Mouse (Mus musculus) midbrain, embryonic 13.5 days (tissue): Measurements from ENCODE around the gene Lhx6. TPM values are rescaled to one million over a fixed set of nuclear protein-coding genes. Genes with fewer than 3 reads are reported as not detected.
"Not testable (repeated sequence)": the region's sequence is repeated elsewhere in the genome, so short reads cannot be mapped to it uniquely, and the experiment has no call there.

Experiments
- ATAC-seq: fragments of 200-750 bp; cut with Nextera tagmentation; 2 replicates; pipeline ENCODE4 v1.8.0; 2017; ENCODE audit warnings: mild to moderate bottlenecking, moderate TSS enrichment, moderate library complexity
- H3K27ac ChIP-seq: fragments of 300-500 bp; sonication (generic); 2 replicates; pipeline ENCODE4 v1.5.1; 2015; ENCODE audit warnings: inconsistent platforms, mild to moderate bottlenecking, moderate library complexity
- H3K27me3 ChIP-seq: fragments of 300-500 bp; sonication (generic); 2 replicates; pipeline ENCODE4 v1.6.1; 2015; ENCODE audit warnings: mild to moderate bottlenecking, inconsistent platforms
- H3K36me3 ChIP-seq: fragments of 300-500 bp; sonication (generic); 2 replicates; pipeline ENCODE4 v1.6.1; 2015; ENCODE audit warnings: mild to moderate bottlenecking, inconsistent platforms
- H3K4me1 ChIP-seq: fragments of 300-500 bp; sonication (generic); replicated peaks from 2 replicates; pipeline ENCODE4 v1.6.1; 2015; ENCODE audit warnings: inconsistent platforms
- H3K4me2 ChIP-seq: fragments of 300-500 bp; sonication (generic); replicated peaks from 2 replicates; pipeline ENCODE4 v1.6.1; 2015; ENCODE audit warnings: moderate library complexity, mild to moderate bottlenecking, inconsistent platforms
- H3K4me3 ChIP-seq: fragments of 300-500 bp; sonication (generic); replicated peaks from 2 replicates; pipeline ENCODE4 v1.5.1; 2015; ENCODE audit warnings: mild to moderate bottlenecking, inconsistent platforms
- H3K9ac ChIP-seq: fragments of 300-500 bp; sonication (generic); replicated peaks from 2 replicates; pipeline ENCODE4 v1.6.1; 2015; ENCODE audit warnings: mild to moderate bottlenecking, inconsistent platforms
- H3K9me3 ChIP-seq: fragments of 300-500 bp; sonication (generic); 2 replicates; pipeline ENCODE4 v1.6.1; 2016; ENCODE audit warnings: mild to moderate bottlenecking, inconsistent platforms
- WGBS: fragments of 180-500 bp; shearing (Covaris S2); methylation state at CpG from one replicate; pipeline ENCODE4 v1.1.7; 2015; 5-methylcytosine and 5-hydroxymethylcytosine counted together
- polyA plus RNA-seq: library from polyadenylated mRNA; unstranded; fragments of >200 nt; fragmentation: Nextera tagmentation; extraction: Ambion mirVana; gene quantifications from 2 replicates; pipeline ENCODE4 v1.2.1, GENCODE M21; 2015

The Lhx6 gene
- 3.0 and 3.6 TPM in 2 replicates for polyA plus RNA-seq

DNA sequence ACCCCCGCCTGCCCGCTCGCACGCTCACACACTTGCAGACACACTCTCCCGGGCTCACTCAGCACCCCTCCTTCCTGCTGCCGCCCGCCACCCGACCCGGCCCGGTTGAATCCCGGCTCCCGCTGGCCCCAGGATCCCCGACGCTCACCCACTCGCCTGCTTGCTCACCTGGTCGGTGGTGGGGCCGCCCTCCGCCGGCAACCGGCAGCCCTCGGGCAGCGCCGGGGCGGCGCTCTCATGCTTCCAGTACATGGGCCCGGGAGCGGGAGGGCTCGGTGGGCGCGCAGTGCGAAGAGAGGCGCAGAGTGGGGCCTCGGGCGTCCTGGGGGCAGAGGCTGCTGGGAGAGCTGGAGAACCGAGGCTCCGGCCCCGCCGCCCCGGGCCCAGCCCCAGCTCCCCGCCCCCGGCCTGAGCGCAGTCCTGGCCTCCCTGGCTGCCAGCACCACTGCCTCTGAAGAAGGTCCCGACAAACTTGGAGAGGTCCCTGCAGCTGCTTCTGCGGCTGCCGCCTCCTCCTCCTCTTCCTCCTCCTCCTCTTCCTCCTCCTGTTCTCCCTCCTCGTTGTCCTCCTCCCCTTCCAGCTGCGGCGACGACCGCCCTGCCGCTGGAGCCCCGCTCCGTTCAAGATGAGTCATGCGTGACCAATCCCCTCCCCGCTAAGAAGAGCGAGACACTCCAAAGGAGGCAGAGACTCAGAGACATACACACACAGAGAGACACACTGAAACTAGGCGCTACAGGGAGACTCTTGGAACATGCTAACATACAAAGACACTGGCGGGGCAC is at the start of gene Lhx6:
Gene Lhx6, minus strand, starts transcription at position 453 of the 786 bp plus-strand sequence.
- under 1% methylated on average over 54 of the region's 58 CpGs for WGBS
- H3K4me1 ChIP-seq: peaks cover 34% of the 10 kb centered on the region
- H3K9ac ChIP-seq: peak within 1 kb of the TSS; percentile 28; the same call in 1 of the 2 replicates
- H3K4me3 ChIP-seq: peak within 1 kb of the TSS; percentile 40
- H3K27ac ChIP-seq: no peak within 1 kb of the TSS
- H3K36me3 ChIP-seq: no peaks in the 10 kb centered on the region
- ATAC-seq: peak; percentile 55; the same call in 1 of the 2 replicates
- H3K27me3 ChIP-seq: peaks cover 99% of the 10 kb centered on the region
- H3K9me3 ChIP-seq: no peaks in the 10 kb centered on the region
- H3K4me2 ChIP-seq: peak within 1 kb of the TSS; percentile 68

DNA sequence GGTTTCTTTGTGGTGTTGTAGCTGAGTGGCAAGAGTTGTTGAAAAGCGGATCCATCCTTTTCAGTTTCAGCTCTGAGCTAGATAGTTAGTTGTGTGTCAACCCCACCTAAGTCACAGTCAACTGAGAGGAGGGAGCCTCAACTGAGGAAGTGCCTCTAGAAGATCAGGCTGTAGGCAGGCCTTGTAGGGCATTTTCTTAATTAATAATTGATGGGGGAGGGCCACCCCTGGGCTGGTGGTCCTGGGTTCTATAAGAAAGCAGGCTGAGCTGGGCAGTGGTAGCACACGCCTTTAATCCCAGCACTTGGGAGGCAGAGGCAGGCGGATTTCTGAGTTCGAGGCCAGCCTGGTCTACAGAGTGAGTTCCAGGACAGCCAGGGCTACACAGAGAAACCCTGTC is 47.2 kb upstream of the Lhx6 start:
- not testable (repeated sequence) for ATAC-seq, H3K27me3 ChIP-seq
- 94% methylated on average over 4 of the region's 4 CpGs for WGBS

GRCm38 (mm10) chr2:36148876-36149365 is 43.7 kb upstream of the Lhx6 start:
- Histone ChIP-seq H3K27me3 (no peaks in the 10 kb centered on the region), H3K4me3 (no peak overlapping the region), H3K4me2 (no peak overlapping the region), H3K36me3 (peaks cover 35% of the 10 kb centered on the region), H3K4me1 (no peaks in the 10 kb centered on the region), H3K9ac (no peak overlapping the region), H3K9me3 (no peaks in the 10 kb centered on the region), H3K27ac (no peak overlapping the region)
- ATAC-seq: no peak
- 92% methylated on average over 7 of the region's 7 CpGs for WGBS

More for the DNA sequence above, 47.2 kb upstream of the Lhx6 start:
- not testable (repeated sequence) for H3K4me3 ChIP-seq, H3K9ac ChIP-seq, H3K4me2 ChIP-seq, H3K4me1 ChIP-seq, H3K9me3 ChIP-seq, H3K27ac ChIP-seq
- H3K36me3 ChIP-seq: peaks cover 54% of the 10 kb centered on the region

GRCm38 (mm10) chr2:36139096-36139495 is 33.9 kb upstream of the Lhx6 start:
- ATAC-seq: no peak
- 88% methylated on average over 2 of the region's 2 CpGs for WGBS
- no peak overlapping the region for H3K27ac ChIP-seq
- H3K27me3 ChIP-seq: no peaks in the 10 kb centered on the region
- no peak overlapping the region for H3K9ac ChIP-seq
- no peaks in the 10 kb centered on the region for H3K9me3 ChIP-seq
- no peak overlapping the region for H3K4me3 ChIP-seq
- peaks cover 20% of the 10 kb centered on the region for H3K36me3 ChIP-seq
- peaks cover 23% of the 10 kb centered on the region for H3K4me1 ChIP-seq
- H3K4me2 ChIP-seq: no peak overlapping the region

DNA sequence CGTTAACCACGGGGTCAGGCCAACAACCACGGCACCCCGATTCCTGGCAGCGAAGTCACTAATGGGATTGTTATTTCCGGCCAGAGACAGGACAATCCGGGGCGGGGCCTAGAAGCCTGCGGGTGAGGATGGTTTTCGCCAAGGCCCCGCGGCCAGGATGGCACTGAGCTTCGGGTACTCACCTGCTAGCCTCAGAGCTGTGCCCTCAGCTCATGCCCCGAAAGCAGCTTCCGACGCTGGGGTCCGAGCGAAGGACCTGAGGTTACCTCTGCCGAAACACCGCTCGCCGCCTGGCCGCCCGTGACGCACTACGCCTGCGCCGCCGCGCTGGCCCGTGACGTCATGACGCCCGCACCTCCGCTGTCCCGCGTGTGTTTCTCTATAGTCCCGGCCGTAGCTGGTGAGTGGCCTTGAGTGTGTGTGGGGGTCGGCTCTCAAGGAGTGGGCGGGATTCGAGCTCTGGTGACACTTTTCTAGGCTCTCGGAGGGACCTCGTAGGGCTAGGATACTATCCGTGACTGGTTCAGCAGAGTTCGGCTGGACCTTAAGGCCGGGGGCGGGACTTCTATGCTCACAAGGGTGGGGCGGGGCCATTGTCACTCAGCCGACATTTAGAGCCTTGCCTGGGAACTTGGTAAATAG is 31.2 kb upstream of the Lhx6 start, which contains the start of the genes Mrrf and Rbm18:
Gene Mrrf, plus strand, starts transcription at position 90 of the 642 bp plus-strand sequence.
Gene Rbm18, minus strand, starts transcription at position 474 of the 642 bp plus-strand sequence.
- WGBS: under 1% methylated on average over 50 of the region's 50 CpGs

GRCm38 (mm10) chr2:36135887-36136286 is 30.7 kb upstream of the Lhx6 start:
- Histone ChIP-seq H3K9ac (peak overlapping the region; percentile 83), H3K27ac (peak overlapping the region; percentile 80), H3K27me3 (no peaks in the 10 kb centered on the region), H3K36me3 (peaks cover 28% of the 10 kb centered on the region), H3K9me3 (no peaks in the 10 kb centered on the region), H3K4me2 (peak overlapping the region; percentile 70), H3K4me1 (peaks cover 23% of the 10 kb centered on the region), H3K4me3 (peak overlapping the region; percentile 73)
- ATAC-seq: no peak
- WGBS: 1% methylated on average over 4 of the region's 4 CpGs

More for the DNA sequence above, 31.2 kb upstream of the Lhx6 start, which contains the start of the genes Mrrf and Rbm18:
- peaks cover 26% of the 10 kb centered on the region for H3K36me3 ChIP-seq
- peak within 1 kb of the TSS; percentile 70 for H3K4me2 ChIP-seq
- H3K4me1 ChIP-seq: peaks cover 23% of the 10 kb centered on the region
- peak; percentile 97 for ATAC-seq
- peak within 1 kb of the TSS; percentile 73 for H3K4me3 ChIP-seq
- peak within 1 kb of the TSS; percentile 83 for H3K9ac ChIP-seq
- no peaks in the 10 kb centered on the region for H3K27me3 ChIP-seq
- no peaks in the 10 kb centered on the region for H3K9me3 ChIP-seq
- H3K27ac ChIP-seq: peak within 1 kb of the TSS; percentile 80

DNA sequence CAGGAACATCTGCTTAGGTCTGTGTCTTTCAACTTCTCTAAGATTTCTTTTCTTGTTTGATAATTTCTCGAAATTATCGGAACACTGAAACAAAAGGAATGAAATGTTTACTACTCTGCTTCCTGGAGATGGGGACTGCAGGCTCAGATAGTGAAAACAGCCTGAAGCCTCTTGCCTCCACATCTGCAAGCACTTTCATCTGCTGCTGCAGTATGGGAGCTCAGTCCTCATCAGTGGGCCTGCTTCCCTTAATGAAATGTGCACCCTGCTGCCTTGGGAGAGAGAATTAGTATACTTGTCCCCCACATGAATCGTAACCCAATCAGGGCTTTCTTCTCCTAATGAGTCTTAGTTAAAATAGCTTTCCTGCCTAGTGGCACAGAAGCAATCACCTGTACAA is 23.8 kb upstream of the Lhx6 start:
- H3K27ac ChIP-seq: no peak overlapping the region
- no peaks in the 10 kb centered on the region for H3K9me3 ChIP-seq
- H3K4me2 ChIP-seq: no peak overlapping the region
- no peaks in the 10 kb centered on the region for H3K27me3 ChIP-seq
- peaks cover 68% of the 10 kb centered on the region for H3K36me3 ChIP-seq
- no peak for ATAC-seq
- H3K4me1 ChIP-seq: no peaks in the 10 kb centered on the region
- H3K9ac ChIP-seq: no peak overlapping the region
- no peak overlapping the region for H3K4me3 ChIP-seq
- WGBS: 93% methylated on average over 3 of the region's 3 CpGs

- Histone ChIP-seq H3K4me3 (no peak overlapping the region), H3K4me2 (no peak overlapping the region), H3K4me1 (no peaks in the 10 kb centered on the region), H3K36me3 (peaks cover 66% of the 10 kb centered on the region), H3K27ac (no peak overlapping the region), H3K27me3 (no peaks in the 10 kb centered on the region), H3K9me3 (no peaks in the 10 kb centered on the region), H3K9ac (no peak overlapping the region)
- 84% methylated on average over 4 of the region's 4 CpGs for WGBS
- ATAC-seq: no peak
Observed at GRCm38 (mm10) chr2:36127973-36128372, 22.8 kb upstream of the Lhx6 start.

DNA sequence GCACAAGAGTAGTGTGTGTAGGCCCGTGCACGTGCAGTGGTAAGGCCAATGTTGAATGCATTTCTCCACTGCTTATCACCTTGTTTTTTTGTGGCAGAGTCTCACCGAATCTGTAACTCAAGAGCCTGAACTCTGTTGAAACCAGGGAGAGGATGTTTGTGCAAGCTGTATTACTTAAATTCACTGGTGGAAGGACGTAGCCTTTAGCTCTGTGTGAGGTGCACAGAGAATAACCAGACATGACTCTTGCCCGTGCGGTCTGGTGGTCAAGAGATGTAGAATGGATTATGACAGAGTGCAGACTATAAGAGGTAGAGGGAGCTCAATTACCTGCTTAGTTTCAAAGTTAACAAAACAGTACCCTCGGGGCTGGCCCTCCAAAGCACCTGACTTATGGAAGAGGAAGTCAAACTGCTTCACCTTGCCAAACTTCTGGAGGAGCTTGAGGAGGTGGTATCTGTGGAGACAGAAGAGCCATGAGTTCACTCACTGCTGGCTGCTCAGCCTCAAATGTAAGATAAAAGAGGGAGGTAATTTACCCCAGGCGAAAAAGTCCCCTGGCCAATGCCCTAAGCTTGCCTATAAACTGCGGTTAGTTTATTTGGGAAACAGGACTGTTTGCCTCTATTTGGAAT is 21.7 kb upstream of the Lhx6 start:
- WGBS: 96% methylated on average over 9 of the region's 9 CpGs
- no peaks in the 10 kb centered on the region for H3K9me3 ChIP-seq

DNA sequence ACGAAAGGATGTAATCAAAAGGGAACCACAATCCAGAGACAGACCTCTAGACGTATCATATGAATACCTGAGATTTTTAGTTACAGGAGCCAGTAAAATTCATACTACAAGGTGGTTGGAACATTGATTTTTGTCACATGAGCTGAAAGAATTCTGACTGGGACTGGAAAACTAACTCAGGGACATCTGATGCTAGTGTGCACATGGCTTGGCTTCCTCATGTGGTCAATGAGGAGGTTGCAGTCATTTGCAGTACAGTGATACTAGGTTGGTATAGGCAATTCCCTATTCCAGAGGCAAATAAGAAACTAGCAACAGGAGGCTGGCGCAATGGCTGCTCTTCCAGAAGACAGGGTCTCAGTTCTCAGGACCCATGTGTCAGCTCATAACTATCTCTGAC is 7.4 kb upstream of the Lhx6 start:
- Histone ChIP-seq H3K4me1 (no peaks in the 10 kb centered on the region), H3K36me3 (peaks cover 23% of the 10 kb centered on the region), H3K27ac (no peak overlapping the region), H3K4me3 (no peak overlapping the region), H3K9ac (no peak overlapping the region), H3K27me3 (peaks cover 34% of the 10 kb centered on the region), H3K4me2 (no peak overlapping the region), H3K9me3 (no peaks in the 10 kb centered on the region)
- ATAC-seq: no peak
- 79% methylated on average over 3 of the region's 3 CpGs for WGBS

More for the DNA sequence above, 21.7 kb upstream of the Lhx6 start:
- H3K4me3 ChIP-seq: no peak overlapping the region
- H3K4me2 ChIP-seq: no peak overlapping the region
- H3K4me1 ChIP-seq: no peaks in the 10 kb centered on the region
- ATAC-seq: no peak
- H3K27ac ChIP-seq: no peak overlapping the region
- H3K36me3 ChIP-seq: peaks cover 71% of the 10 kb centered on the region
- H3K27me3 ChIP-seq: no peaks in the 10 kb centered on the region
- H3K9ac ChIP-seq: no peak overlapping the region

- Histone ChIP-seq H3K27me3 (peaks cover 74% of the 10 kb centered on the region), H3K9ac (no peak overlapping the region), H3K27ac (no peak overlapping the region), H3K4me3 (no peak overlapping the region), H3K36me3 (no peaks in the 10 kb centered on the region), H3K9me3 (no peaks in the 10 kb centered on the region), H3K4me2 (no peak overlapping the region), H3K4me1 (peaks cover 19% of the 10 kb centered on the region)
- WGBS: 5% methylated on average over 7 of the region's 7 CpGs
- ATAC-seq: no peak
Observed at GRCm38 (mm10) chr2:36108615-36109014, 3.4 kb upstream of the Lhx6 start.
